Mouse (Mus musculus) cerebellum, adult 2 months (tissue): ENCODE data around the gene Sgcd. TPM values are rescaled to one million over a fixed set of nuclear protein-coding genes. Genes with fewer than 3 reads are reported as not detected.
"Not testable (repeated sequence)": the region's sequence is repeated elsewhere in the genome, so short reads cannot be mapped to it uniquely, and the experiment has no call there.

Experiments
- DNase-seq, 2 experiments: peaks; one replicate each; pipeline ENCODE4 v3.0.0; 2021
- H3K27ac ChIP-seq: fragments of 200-500 bp; 2 replicates; pipeline ENCODE4 v1.5.1; 2012; ENCODE audit warnings: low read length, control low read depth, inconsistent platforms; ENCODE audit not compliant: insufficient read depth
- H3K27me3 ChIP-seq: fragments of 200-500 bp; 2 replicates; pipeline ENCODE4 v1.6.1; 2012; ENCODE audit warnings: inconsistent platforms, mild to moderate bottlenecking, low read length, moderate library complexity; ENCODE audit not compliant: control insufficient read depth, insufficient read depth
- H3K4me1 ChIP-seq: fragments of 200-500 bp; 2 replicates; pipeline ENCODE4 v1.6.1; 2011; ENCODE audit warnings: low read length; ENCODE audit not compliant: control insufficient read depth, insufficient read depth
- H3K4me3 ChIP-seq: fragments of 200-500 bp; replicated peaks from 2 replicates; pipeline ENCODE3; 2011; ENCODE audit warnings: mild to moderate bottlenecking, low read depth, low read length, control low read depth; ENCODE audit not compliant: insufficient read depth
- CTCF ChIP-seq: fragments of 200-500 bp; IDR thresholded peaks from 2 replicates; pipeline ENCODE4 v1.5.1; 2011; ENCODE audit warnings: low read depth, mild to moderate bottlenecking, control low read depth, low read length, moderate library complexity, borderline replicate concordance; ENCODE audit not compliant: insufficient read depth
- POLR2A ChIP-seq: fragments of 200-500 bp; IDR thresholded peaks from 2 replicates; pipeline ENCODE4 v1.6.1; 2011; ENCODE audit warnings: low read length, control low read depth, borderline replicate concordance; ENCODE audit not compliant: insufficient read depth
- WGBS: fragments of 180-500 bp; shearing (Covaris S2); methylation state at CpG from one replicate; pipeline ENCODE4 v1.1.7; 2018; 5-methylcytosine and 5-hydroxymethylcytosine counted together
- polyA plus RNA-seq: library from polyadenylated mRNA; depleted of rRNA; stranded (reverse); fragments of >200 nt; gene quantifications from 2 replicates; pipeline ENCODE4 v1.2.3, GENCODE M21; 2012

The Sgcd gene
- polyA plus RNA-seq, 1 experiment, result 2.6 TPM

DNA sequence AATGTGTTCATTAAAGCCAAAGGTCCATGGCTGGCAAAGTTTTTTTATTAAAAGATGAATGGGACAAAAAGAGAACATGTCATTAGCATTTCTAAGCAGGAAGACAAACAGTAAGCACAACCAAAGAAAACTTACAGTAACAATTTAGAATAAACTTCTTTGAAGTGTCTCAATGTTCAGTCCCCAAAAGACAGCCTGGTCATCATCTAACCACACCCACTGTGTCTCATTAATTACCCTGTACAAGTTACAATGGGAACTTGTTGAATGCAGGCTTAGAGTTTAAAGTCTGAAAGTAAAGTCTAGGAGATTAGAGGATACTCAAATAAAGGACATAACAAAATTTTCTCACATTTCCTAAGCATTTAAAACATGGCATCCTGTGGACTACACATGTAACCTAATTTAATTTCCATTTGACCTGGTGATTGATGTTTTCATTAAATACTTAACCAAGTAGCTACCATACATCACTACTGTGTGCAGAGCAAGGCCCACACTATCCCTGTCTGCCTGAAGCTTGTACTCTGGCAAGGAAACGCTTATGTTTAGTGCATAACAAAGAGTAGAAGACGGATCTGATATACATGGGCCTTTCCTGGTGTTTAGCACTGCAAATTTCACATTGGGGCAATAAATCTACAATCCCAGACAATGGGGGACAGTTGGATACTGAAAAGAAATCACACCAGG is 347.1 kb downstream of the Sgcd start:
- 64% methylated on average over 2 of the region's 2 CpGs for WGBS
- no peak for TF ChIP-seq CTCF
- no peak for TF ChIP-seq POLR2A
- H3K4me3 ChIP-seq, result no peak overlapping the region

DNA sequence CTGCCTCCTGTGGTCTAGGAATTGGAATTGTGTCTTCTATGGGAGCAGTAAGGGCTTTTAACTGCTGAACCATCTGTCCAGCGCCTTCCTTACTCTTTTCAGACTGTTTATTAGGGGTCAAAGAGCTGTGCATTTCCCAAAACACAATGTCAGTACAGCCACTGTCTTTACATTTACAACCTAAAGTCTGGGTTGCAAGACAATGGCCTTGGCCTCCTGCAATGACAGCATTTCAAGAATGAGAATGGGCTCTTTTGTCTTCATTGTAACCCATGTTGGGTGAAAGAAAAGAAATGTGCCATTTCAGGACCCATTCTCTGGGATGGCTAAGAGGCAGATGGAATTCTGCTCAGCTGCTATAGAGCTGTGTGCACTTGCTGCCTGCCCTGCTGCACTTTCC is 348.2 kb downstream of the Sgcd start:
- WGBS, result 57% methylated on average over 1 of the region's 1 CpGs
- H3K27ac ChIP-seq, result no peak overlapping the region
- DNase-seq, result no peak
- no peaks in the 10 kb centered on the region; the same call in 1 of the 2 replicates for H3K27me3 ChIP-seq
- H3K4me3 ChIP-seq, result no peak overlapping the region
- TF ChIP-seq CTCF (no peak), POLR2A (no peak)
- no peaks in the 10 kb centered on the region for H3K4me1 ChIP-seq

More for the DNA sequence above, 347.1 kb downstream of the Sgcd start:
- no peaks in the 10 kb centered on the region; the same call in 1 of the 2 replicates for H3K27me3 ChIP-seq
- no peaks in the 10 kb centered on the region for H3K4me1 ChIP-seq
- H3K27ac ChIP-seq, result no peak overlapping the region
- no peak for DNase-seq

GRCm38 (mm10) chr11:47630186-47630585 is 358.6 kb downstream of the Sgcd start:
- H3K27me3 ChIP-seq, result no peaks in the 10 kb centered on the region
- H3K4me1 ChIP-seq, result no peaks in the 10 kb centered on the region
- H3K27ac ChIP-seq, result no peak overlapping the region
- no peak overlapping the region for H3K4me3 ChIP-seq
- 89% methylated on average over 2 of the region's 2 CpGs for WGBS
- DNase-seq, result no peak
- TF ChIP-seq CTCF (no peak), POLR2A (no peak)

DNA sequence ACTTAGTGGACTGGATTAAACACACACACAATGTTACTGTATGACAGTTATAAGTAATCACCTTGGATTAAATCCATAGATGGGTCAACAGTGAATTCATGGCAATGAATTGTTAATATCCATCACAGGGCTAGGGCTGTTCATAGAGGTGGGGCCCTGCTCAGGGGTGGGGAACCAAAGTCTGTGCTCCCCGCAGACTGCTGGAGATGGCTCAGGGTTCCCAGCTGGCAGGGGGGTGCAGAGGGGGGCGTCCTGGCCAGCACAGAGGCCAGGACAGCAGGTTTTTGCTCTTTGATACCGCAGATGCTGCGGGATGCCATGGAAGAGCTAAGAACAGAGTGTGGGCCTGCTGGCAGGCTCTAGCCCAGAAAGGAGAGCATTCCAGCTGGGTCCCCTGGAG is 378.9 kb downstream of the Sgcd start:
- no peak for TF ChIP-seq CTCF
- TF ChIP-seq POLR2A, result no peak
- H3K27me3 ChIP-seq, result no peaks in the 10 kb centered on the region
- H3K27ac ChIP-seq, result no peak overlapping the region
- WGBS, result 24% methylated on average over 4 of the region's 4 CpGs
- H3K4me1 ChIP-seq, result no peaks in the 10 kb centered on the region
- no peak for DNase-seq
- H3K4me3 ChIP-seq, result no peak overlapping the region

GRCm38 (mm10) chr11:47574635-47575034 is 414.1 kb downstream of the Sgcd start:
- Histone ChIP-seq H3K4me3 (no peak overlapping the region), H3K4me1 (no peaks in the 10 kb centered on the region), H3K27me3 (no peaks in the 10 kb centered on the region), H3K27ac (no peak overlapping the region)
- no peak for TF ChIP-seq CTCF
- TF ChIP-seq POLR2A, result no peak
- no peak for DNase-seq
- WGBS, result 71% methylated on average over 4 of the region's 4 CpGs

- Histone ChIP-seq H3K27me3 (no peaks in the 10 kb centered on the region), H3K4me1 (no peaks in the 10 kb centered on the region), H3K27ac (no peak overlapping the region), H3K4me3 (no peak overlapping the region)
- 85% methylated on average over 1 of the region's 1 CpGs for WGBS
- TF ChIP-seq POLR2A, result no peak
- no peak for TF ChIP-seq CTCF
- no peak for DNase-seq
These were observed 420.3 kb downstream of the Sgcd start for GRCm38 (mm10) chr11:47568488-47568887.

GRCm38 (mm10) chr11:47566156-47566555 is 422.6 kb downstream of the Sgcd start:
- no peak overlapping the region for H3K27ac ChIP-seq
- no peak overlapping the region for H3K4me3 ChIP-seq
- TF ChIP-seq POLR2A (no peak), CTCF (no peak)
- H3K4me1 ChIP-seq, result no peaks in the 10 kb centered on the region
- H3K27me3 ChIP-seq, result no peaks in the 10 kb centered on the region
- 81% methylated on average over 3 of the region's 3 CpGs for WGBS
- DNase-seq, result no peak

DNA sequence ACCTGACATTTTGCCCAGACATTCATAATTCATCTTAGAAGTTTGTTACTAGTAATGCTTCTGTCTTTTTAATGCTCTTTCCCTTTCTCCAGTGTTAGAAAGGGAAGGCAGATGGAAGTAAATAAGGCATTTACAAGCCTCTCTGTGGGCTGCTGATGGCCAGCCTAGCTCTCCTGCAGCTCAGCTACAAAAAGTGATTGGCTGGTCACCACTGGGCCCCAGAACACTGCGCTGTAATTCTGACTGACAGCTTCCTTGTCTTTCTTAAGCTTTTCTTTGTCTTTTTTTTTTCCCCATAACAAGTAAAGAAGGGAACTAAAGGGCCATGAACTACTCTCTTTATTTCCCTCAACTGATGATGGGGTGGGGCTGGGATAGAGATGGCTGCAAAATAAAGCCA is 463.9 kb downstream of the Sgcd start:
- H3K4me3 ChIP-seq, result no peak overlapping the region
- no peak for TF ChIP-seq CTCF
- no peak for TF ChIP-seq POLR2A
- no peaks in the 10 kb centered on the region for H3K4me1 ChIP-seq
- H3K27ac ChIP-seq, result no peak overlapping the region
- no peaks in the 10 kb centered on the region for H3K27me3 ChIP-seq
- WGBS, result 18% methylated on average over 1 of the region's 1 CpGs
- DNase-seq, result no peak

- Histone ChIP-seq H3K4me1 (no peaks in the 10 kb centered on the region), H3K27me3 (no peaks in the 10 kb centered on the region), H3K27ac (no peak overlapping the region), H3K4me3 (no peak overlapping the region)
- WGBS, result 73% methylated on average over 6 of the region's 6 CpGs
- peak in 1 of 2 experiments; percentile 10 for DNase-seq
- TF ChIP-seq CTCF (no peak), POLR2A (no peak)
These were observed 480.7 kb downstream of the Sgcd start for GRCm38 (mm10) chr11:47508047-47508446.

GRCm38 (mm10) chr11:47503236-47503635 is 485.5 kb downstream of the Sgcd start:
- not testable (repeated sequence) for H3K4me1 ChIP-seq, DNase-seq, H3K27me3 ChIP-seq, H3K4me3 ChIP-seq, H3K27ac ChIP-seq
